Mouse (Mus musculus): Measurements from ENCODE around the gene Ube2s.

DNA sequence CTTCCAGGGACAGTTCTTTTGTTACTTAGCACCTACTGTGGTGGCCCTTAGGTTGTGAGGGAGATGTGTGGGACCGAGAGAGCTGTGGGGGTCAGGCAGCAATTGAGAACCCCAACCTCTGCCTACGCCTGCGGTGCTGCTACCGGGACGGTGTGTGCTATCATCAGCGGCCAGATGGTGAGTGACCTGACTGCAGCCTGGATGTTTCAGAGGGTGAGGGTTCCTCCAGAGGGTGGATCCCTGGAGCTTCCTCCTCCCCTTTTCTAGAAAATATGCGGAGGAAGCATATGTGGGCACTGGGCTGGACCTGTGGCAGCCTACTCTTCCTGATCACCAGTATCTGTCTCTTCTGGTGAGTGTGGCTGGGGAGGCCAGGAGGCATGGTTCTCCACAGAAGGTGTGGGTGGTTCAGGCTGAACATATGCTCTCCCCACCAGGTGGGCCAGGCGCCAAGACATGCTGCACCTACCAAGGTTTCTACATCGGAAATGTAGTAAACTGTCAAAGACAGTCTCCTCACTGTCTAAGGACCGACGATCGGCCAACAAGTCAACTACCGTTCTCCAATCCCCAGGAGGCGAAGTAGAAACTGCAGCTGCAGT lies 28.6 kb downstream of the Ube2s start:
- TF ChIP-seq POLR2A (IDR thresholded peaks at IDR 0.05; ENCODE audit: insufficient read depth, low read length) = no peak
- TF ChIP-seq EP300 (IDR thresholded peaks at IDR 0.05; ENCODE audit: insufficient read depth, low read depth, low read length) = no peak
